Mouse (Mus musculus) layer of hippocampus, adult 2 months (tissue): ENCODE measurements around the gene Ecm1. TPM values are rescaled to one million over a fixed set of nuclear protein-coding genes. Genes with fewer than 3 reads are reported as not detected.
A peak's percentile ranks its signal among the peaks of the same experiment; 100 is the strongest.

Experiments
- DNase-seq, 2 experiments: peaks; one replicate each; pipeline ENCODE4 v3.0.0; 2022; ENCODE audit warnings: low spot score in 2 of 2
- H3K27ac ChIP-seq: fragments of 200-600 bp; 2 replicates; pipeline ENCODE4 v1.8.1; 2022
- H3K4me3 ChIP-seq: fragments of 200-600 bp; 2 replicates; pipeline ENCODE4 v1.8.1; 2022; ENCODE audit warnings: mild to moderate bottlenecking
- CTCF ChIP-seq: fragments of 200-600 bp; conservative IDR thresholded peaks from 2 replicates; pipeline ENCODE4 v1.8.1; 2022; ENCODE audit warnings: antibody characterized with exemption, mild to moderate bottlenecking, moderate library complexity
- total RNA-seq, 2 experiments: library from RNA; stranded (reverse); gene quantifications; 2 replicates each; pipeline ENCODE4 v1.2.3; 2021

Ecm1 gene
- total RNA-seq, 2 experiments from 2014 or later: 9.3 to 10.5 TPM

DNA sequence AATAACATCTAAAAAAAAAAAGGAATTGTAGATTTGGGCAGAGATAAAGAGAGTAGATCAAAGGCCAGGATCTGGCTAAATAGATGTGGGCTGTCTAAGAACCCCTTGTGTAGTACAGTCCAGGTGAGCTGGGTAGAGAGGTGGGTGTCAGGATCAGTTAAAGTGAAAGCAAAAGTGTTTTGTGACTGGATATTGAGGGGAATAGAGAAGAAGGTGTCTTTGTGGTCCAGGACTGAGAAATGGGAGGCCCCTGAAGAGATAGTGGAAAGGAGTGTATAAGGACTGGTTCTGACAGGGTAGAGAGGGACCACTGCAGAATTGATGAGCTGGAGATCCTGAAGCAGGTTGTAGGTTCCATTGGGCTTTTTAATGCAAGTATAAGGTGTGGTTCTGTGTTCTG lies 29.4 kb downstream of the Ecm1 start:
- no peak overlapping the region for H3K4me3 ChIP-seq
- DNase-seq: no peak
- TF ChIP-seq CTCF: no peak
- no peak overlapping the region for H3K27ac ChIP-seq

DNA sequence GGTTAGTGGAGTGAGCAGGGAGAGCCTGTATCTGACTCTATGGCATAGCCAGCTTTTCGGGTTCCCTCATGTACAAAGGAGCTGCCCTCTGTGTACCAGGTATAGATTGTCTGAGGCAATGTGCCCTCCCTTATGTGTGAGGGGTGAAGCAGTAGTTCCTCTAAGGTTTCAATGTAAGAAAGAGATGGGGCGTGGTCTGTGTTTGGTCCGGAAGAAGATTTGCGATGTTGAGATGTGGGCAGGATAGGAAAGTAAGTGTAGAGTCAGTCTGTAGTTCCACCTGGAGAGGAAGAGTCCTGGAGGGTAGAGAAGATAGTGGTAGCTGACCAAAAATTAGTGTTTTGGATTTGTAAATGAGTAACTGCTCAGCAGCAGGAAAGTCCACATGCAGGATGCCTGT lies 30.3 kb downstream of the Ecm1 start:
- Histone ChIP-seq H3K27ac (no peak overlapping the region), H3K4me3 (no peak overlapping the region)
- no peak for TF ChIP-seq CTCF
- DNase-seq: no peak

- no peak overlapping the region for H3K4me3 ChIP-seq
- no peak overlapping the region for H3K27ac ChIP-seq
- no peak for TF ChIP-seq CTCF
- DNase-seq: no peak
These were observed 31.9 kb downstream of the Ecm1 start for GRCm38 (mm10) chr3:95707497-95707896.

DNA sequence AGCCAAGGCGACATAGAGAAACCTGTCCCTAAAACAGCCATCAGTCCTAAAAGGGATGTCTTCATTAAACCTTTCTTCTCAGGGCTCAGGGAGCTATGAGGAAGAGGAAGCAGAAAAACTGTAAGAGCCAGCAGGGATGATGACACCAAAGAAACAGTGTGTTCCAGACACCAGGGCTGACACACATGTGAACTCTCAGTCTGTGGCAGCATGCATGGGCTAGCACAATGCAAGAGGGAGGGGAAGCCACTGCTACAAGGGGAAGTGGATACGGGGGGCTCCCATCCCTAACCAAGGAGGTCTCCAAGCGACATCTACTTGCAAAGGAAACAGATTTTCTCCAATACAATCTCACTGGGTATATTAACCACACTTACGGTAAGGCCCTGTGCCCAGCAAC lies 33.1 kb downstream of the Ecm1 start:
- Histone ChIP-seq H3K4me3 (no peak overlapping the region), H3K27ac (peak overlapping the region; percentile 28; the same call in 1 of the 2 replicates)
- no peak for DNase-seq
- no peak for TF ChIP-seq CTCF

GRCm38 (mm10) chr3:95704612-95705011 lies 34.8 kb downstream of the Ecm1 start:
- Histone ChIP-seq H3K4me3 (no peak overlapping the region), H3K27ac (no peak overlapping the region)
- DNase-seq: no peak
- TF ChIP-seq CTCF: no peak

GRCm38 (mm10) chr3:95703276-95703675 lies 36.1 kb downstream of the Ecm1 start:
- Histone ChIP-seq H3K27ac (no peak overlapping the region), H3K4me3 (no peak overlapping the region)
- no peak for DNase-seq
- TF ChIP-seq CTCF: no peak

DNA sequence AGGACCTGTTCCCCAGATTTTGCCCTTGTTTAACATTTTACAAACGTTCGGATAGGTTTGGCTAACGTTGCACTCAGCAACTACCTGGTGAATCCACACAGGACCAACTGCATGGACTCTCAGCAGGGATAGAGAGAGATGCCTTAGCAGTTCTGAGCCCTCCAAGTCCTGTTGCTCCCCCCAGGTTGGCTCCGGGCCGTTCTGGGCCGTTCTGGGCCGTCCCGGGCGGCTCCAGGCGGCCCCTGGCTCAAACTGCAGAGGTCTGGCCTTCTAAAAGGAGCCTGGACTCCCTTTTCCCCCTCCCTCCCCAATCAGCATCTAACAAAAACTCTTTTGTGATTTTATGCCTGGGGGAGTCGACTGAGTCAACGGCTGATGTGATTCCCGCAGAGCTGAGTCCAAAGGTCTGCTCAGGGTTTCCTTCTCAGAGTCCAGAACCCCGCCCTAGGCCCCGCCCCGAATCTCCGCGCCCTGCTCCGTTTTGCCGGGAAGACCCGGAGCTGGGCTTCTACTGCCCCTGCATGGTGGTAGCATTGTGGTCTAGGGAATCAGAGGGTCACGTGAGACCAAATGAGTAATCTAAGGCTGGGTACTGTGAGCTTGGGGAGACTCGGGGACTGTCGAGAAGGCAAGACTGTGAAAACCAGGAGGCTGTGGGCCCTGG lies 37.4 kb downstream of the Ecm1 start:
- TF ChIP-seq CTCF: peak; percentile 46
- Histone ChIP-seq H3K27ac (peak overlapping the region; percentile 70), H3K4me3 (peak overlapping the region; percentile 33)
- DNase-seq: peak; percentile 28 to 39

DNA sequence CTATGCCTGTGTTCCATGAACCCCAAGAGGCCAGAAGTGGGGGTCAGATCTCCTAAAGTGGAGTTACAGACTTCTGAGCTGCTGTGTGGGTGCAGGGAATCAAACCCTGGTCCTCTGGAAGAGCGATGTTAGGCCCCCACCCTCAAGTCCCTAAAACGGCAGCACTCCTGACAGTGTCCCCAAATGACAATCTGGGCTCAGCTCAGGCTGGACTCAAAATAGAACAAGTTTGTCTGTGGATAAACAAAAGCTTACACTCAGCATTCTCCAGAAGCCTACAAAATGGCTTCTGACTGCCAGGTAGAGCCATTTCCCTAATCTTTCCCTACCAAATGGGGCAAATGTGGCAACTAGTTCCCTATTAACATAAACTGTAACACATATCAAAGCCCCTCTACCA lies 38.3 kb downstream of the Ecm1 start:
- Histone ChIP-seq H3K4me3 (no peak overlapping the region), H3K27ac (peak overlapping the region; percentile 70)
- DNase-seq: no peak
- TF ChIP-seq CTCF: no peak

GRCm38 (mm10) chr3:95700233-95700681 lies 39.1 kb downstream of the Ecm1 start:
- TF ChIP-seq CTCF: no peak
- DNase-seq: no peak
- H3K4me3 ChIP-seq: no peak overlapping the region
- peak overlapping the region; percentile 70; the same call in 1 of the 2 replicates for H3K27ac ChIP-seq

GRCm38 (mm10) chr3:95698286-95698685 lies 41.1 kb downstream of the Ecm1 start:
- no peak for DNase-seq
- TF ChIP-seq CTCF: no peak
- Histone ChIP-seq H3K27ac (no peak overlapping the region), H3K4me3 (no peak overlapping the region)

GRCm38 (mm10) chr3:95696360-95696759 lies 43.0 kb downstream of the Ecm1 start:
- H3K4me3 ChIP-seq: no peak overlapping the region
- no peak for TF ChIP-seq CTCF
- DNase-seq: no peak
- H3K27ac ChIP-seq: peak overlapping the region; percentile 28; the same call in 1 of the 2 replicates

GRCm38 (mm10) chr3:95695796-95696195 lies 43.6 kb downstream of the Ecm1 start:
- Histone ChIP-seq H3K27ac (peak overlapping the region; percentile 28; the same call in 1 of the 2 replicates), H3K4me3 (no peak overlapping the region)
- no peak for TF ChIP-seq CTCF
- DNase-seq: no peak

- no peak overlapping the region for H3K27ac ChIP-seq
- TF ChIP-seq CTCF: no peak
- no peak for DNase-seq
- no peak overlapping the region for H3K4me3 ChIP-seq
These were observed 44.3 kb downstream of the Ecm1 start for GRCm38 (mm10) chr3:95694808-95695703.
